Mouse (Mus musculus): ENCODE data around the gene Dyx1c1.

Gene Dyx1c1

GRCm38 (mm10) chr9:72974734-72975133, 16.1 kb downstream of the Dyx1c1 start:
- no peak for DNase-seq

- DNase-seq: no peak
These were observed 16.7 kb downstream of the Dyx1c1 start for GRCm38 (mm10) chr9:72975242-72975641.

- no peak for DNase-seq
These were observed 24.5 kb downstream of the Dyx1c1 start for GRCm38 (mm10) chr9:72983066-72983465.

GRCm38 (mm10) chr9:72985250-72986220, 26.9 kb downstream of the Dyx1c1 start, which contains the start of the genes Ccpg1os and Ccpg1:
TSS of gene Ccpg1os (minus strand) at chr9:72985382.
TSS of gene Ccpg1 (plus strand) at chr9:72985429.
- DNase-seq: peak; percentile 99

- no peak for DNase-seq
These were observed 29.1 kb downstream of the Dyx1c1 start for GRCm38 (mm10) chr9:72987703-72988102.

- no peak for DNase-seq
These were observed 30.1 kb downstream of the Dyx1c1 start for GRCm38 (mm10) chr9:72988706-72989105.

- no peak for DNase-seq
These were observed 32.8 kb downstream of the Dyx1c1 start for GRCm38 (mm10) chr9:72991420-72991819.

- DNase-seq: no peak
These were observed 34.0 kb downstream of the Dyx1c1 start for GRCm38 (mm10) chr9:72992576-72992975.

- DNase-seq: no peak
These were observed 37.6 kb downstream of the Dyx1c1 start for GRCm38 (mm10) chr9:72996167-72996566.

- no peak for DNase-seq
These were observed 38.2 kb downstream of the Dyx1c1 start for GRCm38 (mm10) chr9:72996806-72997205.

- no peak for DNase-seq
These were observed 41.9 kb downstream of the Dyx1c1 start for GRCm38 (mm10) chr9:73000487-73000886.

- DNase-seq: no peak
These were observed 42.9 kb downstream of the Dyx1c1 start for GRCm38 (mm10) chr9:73001314-73002011.

GRCm38 (mm10) chr9:73002177-73002576, 43.6 kb downstream of the Dyx1c1 start:
- DNase-seq: no peak

- no peak for DNase-seq
These were observed 45.5 kb downstream of the Dyx1c1 start for GRCm38 (mm10) chr9:73004076-73004475.

GRCm38 (mm10) chr9:73005106-73005505, 46.5 kb downstream of the Dyx1c1 start:
- DNase-seq: no peak

- peak; percentile 6 for DNase-seq
These were observed 47.6 kb downstream of the Dyx1c1 start for GRCm38 (mm10) chr9:73006175-73006574.

- no peak for DNase-seq
These were observed 49.8 kb downstream of the Dyx1c1 start for GRCm38 (mm10) chr9:73008384-73008783.

- no peak for DNase-seq
These were observed 54.0 kb downstream of the Dyx1c1 start for GRCm38 (mm10) chr9:73012629-73013028.

GRCm38 (mm10) chr9:73014724-73015123, 56.1 kb downstream of the Dyx1c1 start:
- no peak for DNase-seq

- no peak for DNase-seq
These were observed 61.3 kb downstream of the Dyx1c1 start for GRCm38 (mm10) chr9:73019841-73020240.

- DNase-seq: no peak
These were observed 62.0 kb downstream of the Dyx1c1 start for GRCm38 (mm10) chr9:73020566-73021097.

All from retina, postnatal 1 day (tissue).